Mouse (Mus musculus) urinary bladder, postnatal 36 days (tissue): ENCODE measurements around the gene Olfr1418.

Source experiments
- DNase-seq, 2 experiments: peaks; one replicate each; pipeline ENCODE4 v3.0.0; 2022; ENCODE audit warnings: low spot score in 2 of 2, mixed read lengths in 1 of 2

The Olfr1418 gene

GRCm38 (mm10) chr19:11810856-11811255 is 50.0 kb downstream of the Olfr1418 start:
- DNase-seq: no peak

- DNase-seq: no peak
Observed at GRCm38 (mm10) chr19:11810003-11810758, 50.7 kb downstream of the Olfr1418 start.

- DNase-seq: no peak
Observed at GRCm38 (mm10) chr19:11808452-11808851, 52.4 kb downstream of the Olfr1418 start.

- DNase-seq: no peak
Observed at GRCm38 (mm10) chr19:11807822-11808221, 53.0 kb downstream of the Olfr1418 start.

GRCm38 (mm10) chr19:11807251-11807650 is 53.6 kb downstream of the Olfr1418 start:
- DNase-seq: no peak

- DNase-seq: no peak
Observed at GRCm38 (mm10) chr19:11804423-11804822, 56.4 kb downstream of the Olfr1418 start.
